Mouse (Mus musculus): ENCODE results near the gene Gm9736. TPM values are rescaled to one million over a fixed set of nuclear protein-coding genes. Genes with fewer than 3 reads are reported as not detected.
"Not testable (repeated sequence)": the region's sequence is repeated elsewhere in the genome, so short reads cannot be mapped to it uniquely, and the experiment has no call there.

Gm9736 gene
- polyA plus RNA-seq (2012; rRNA removed), result not detected in 2 replicates

GRCm38 (mm10) chr10:77751254-77751653 is at the start of gene Gm9736:
TSS of gene Gm9736 (minus strand) at chr10:77751354.
- not testable (repeated sequence) for DNase-seq (ENCODE audit: extremely low spot score in 1 of 2, low spot score in 1 of 2)

- DNase-seq (ENCODE audit: extremely low spot score in 1 of 2, low spot score in 1 of 2), result no peak
These were observed 47.9 kb upstream of the Gm9736 start, which contains the start of gene Gm19668 for GRCm38 (mm10) chr10:77798921-77799508. TSS of gene Gm19668 (minus strand) at chr10:77799133.

GRCm38 (mm10) chr10:77798164-77798920 is 47.2 kb upstream of the Gm9736 start:
- not testable (repeated sequence) for DNase-seq (ENCODE audit: extremely low spot score in 1 of 2, low spot score in 1 of 2)

- DNase-seq (ENCODE audit: extremely low spot score in 1 of 2, low spot score in 1 of 2), result no peak
These were observed 46.5 kb upstream of the Gm9736 start for GRCm38 (mm10) chr10:77797677-77798076.

- DNase-seq (ENCODE audit: extremely low spot score in 1 of 2, low spot score in 1 of 2), result no peak
These were observed 43.8 kb upstream of the Gm9736 start, which contains the start of gene Gm9639 for GRCm38 (mm10) chr10:77794976-77795375. TSS of gene Gm9639 (minus strand) at chr10:77795076.

- no peak for DNase-seq (ENCODE audit: extremely low spot score in 1 of 2, low spot score in 1 of 2)
These were observed 37.5 kb upstream of the Gm9736 start for GRCm38 (mm10) chr10:77788621-77789020.

- DNase-seq (ENCODE audit: extremely low spot score in 1 of 2, low spot score in 1 of 2), result not testable (repeated sequence)
These were observed 36.7 kb upstream of the Gm9736 start, which contains the start of gene Gm7137 for GRCm38 (mm10) chr10:77787876-77788275. TSS of gene Gm7137 (minus strand) at chr10:77788200.

- DNase-seq (ENCODE audit: extremely low spot score in 1 of 2, low spot score in 1 of 2), result not testable (repeated sequence)
These were observed 32.2 kb upstream of the Gm9736 start for GRCm38 (mm10) chr10:77783396-77783795.

- DNase-seq (ENCODE audit: extremely low spot score in 1 of 2, low spot score in 1 of 2), result not testable (repeated sequence)
These were observed 31.3 kb upstream of the Gm9736 start, which contains the start of gene Gm3250 for GRCm38 (mm10) chr10:77782442-77782841. TSS of gene Gm3250 (minus strand) at chr10:77782542.

- DNase-seq (ENCODE audit: extremely low spot score in 1 of 2, low spot score in 1 of 2), result not testable (repeated sequence)
These were observed 25.7 kb upstream of the Gm9736 start, which contains the start of gene Gm7138 for GRCm38 (mm10) chr10:77776844-77777243. TSS of gene Gm7138 (minus strand) at chr10:77776944.

GRCm38 (mm10) chr10:77772142-77772541 is 21.0 kb upstream of the Gm9736 start:
- not testable (repeated sequence) for DNase-seq (ENCODE audit: extremely low spot score in 1 of 2, low spot score in 1 of 2)

- not testable (repeated sequence) for DNase-seq (ENCODE audit: extremely low spot score in 1 of 2, low spot score in 1 of 2)
These were observed 20.1 kb upstream of the Gm9736 start, which contains the start of gene Gm3238 for GRCm38 (mm10) chr10:77771225-77771624. TSS of gene Gm3238 (minus strand) at chr10:77771325.

- no peak for DNase-seq (ENCODE audit: extremely low spot score in 1 of 2, low spot score in 1 of 2)
These were observed 18.6 kb upstream of the Gm9736 start for GRCm38 (mm10) chr10:77769727-77770126.

- DNase-seq (ENCODE audit: extremely low spot score in 1 of 2, low spot score in 1 of 2), result not testable (repeated sequence)
These were observed 8.4 kb upstream of the Gm9736 start, which contains the start of gene Gm3233 for GRCm38 (mm10) chr10:77759582-77759981. TSS of gene Gm3233 (minus strand) at chr10:77759682.

- no peak for DNase-seq (ENCODE audit: extremely low spot score in 1 of 2, low spot score in 1 of 2)
These were observed 2.3 kb upstream of the Gm9736 start for GRCm38 (mm10) chr10:77753448-77753847.

GRCm38 (mm10) chr10:77752312-77752711 is 1.2 kb upstream of the Gm9736 start:
- not testable (repeated sequence) for DNase-seq (ENCODE audit: extremely low spot score in 1 of 2, low spot score in 1 of 2)

GRCm38 (mm10) chr10:77750686-77751085 is 468 bp downstream of the Gm9736 start:
- DNase-seq (ENCODE audit: extremely low spot score in 1 of 2, low spot score in 1 of 2), result not testable (repeated sequence)

- DNase-seq (ENCODE audit: extremely low spot score in 1 of 2, low spot score in 1 of 2), result not testable (repeated sequence)
These were observed 9.0 kb downstream of the Gm9736 start, which contains the start of gene Gm18596 for GRCm38 (mm10) chr10:77741924-77742688. TSS of gene Gm18596 (minus strand) at chr10:77742638.

- DNase-seq (ENCODE audit: extremely low spot score in 1 of 2, low spot score in 1 of 2), result no peak
These were observed 12.2 kb downstream of the Gm9736 start for GRCm38 (mm10) chr10:77738929-77739328.

GRCm38 (mm10) chr10:77735928-77736327 is 15.2 kb downstream of the Gm9736 start:
- DNase-seq (ENCODE audit: extremely low spot score in 1 of 2, low spot score in 1 of 2), result no peak

All from frontal cortex, adult 2 months (tissue).